Mouse (Mus musculus) T-cell, adult 2 months (primary cell): Measurements from ENCODE around the gene Fcho1.

Experiments used
- DNase-seq: peaks from one replicate; pipeline ENCODE4 v3.0.0; 2022; ENCODE audit warnings: low spot score

The Fcho1 gene

DNA sequence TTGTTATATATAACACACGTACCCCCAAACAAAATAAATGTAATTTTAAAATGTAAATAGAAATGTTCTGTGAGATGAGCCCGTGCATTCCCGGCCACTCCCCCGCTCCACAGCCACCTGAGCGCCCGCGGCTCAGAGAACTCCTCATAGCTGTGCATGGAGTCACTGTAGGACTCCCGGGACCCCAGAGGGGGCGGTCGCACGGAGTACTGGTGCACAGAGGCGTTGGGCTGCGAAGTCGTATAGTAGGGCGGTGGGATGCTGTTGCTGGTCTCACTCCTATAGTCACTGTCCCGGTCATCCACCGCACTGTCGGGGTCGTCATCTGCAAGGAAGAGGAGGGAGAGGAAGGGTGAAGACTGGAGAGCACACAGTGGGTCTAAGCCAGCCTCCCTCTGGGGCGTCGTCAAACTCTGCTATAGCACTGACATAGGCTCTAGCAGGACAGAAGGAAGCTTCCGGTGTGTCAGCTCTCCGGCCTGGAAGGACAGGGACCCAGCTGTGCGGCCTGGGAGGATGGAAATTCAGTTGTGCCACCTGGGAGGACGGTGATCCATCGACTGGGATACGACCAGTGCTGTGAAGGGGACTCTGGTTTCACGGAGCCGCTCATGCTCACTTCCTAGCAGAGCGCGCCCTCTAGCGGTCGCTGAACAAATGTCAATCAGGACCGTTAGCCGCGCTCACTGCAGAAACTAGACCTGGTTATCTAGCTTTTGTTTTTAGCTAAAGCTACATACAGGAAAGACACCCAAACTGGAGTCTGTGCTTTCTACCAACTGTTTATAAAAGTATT, 65.0 kb downstream of the Fcho1 start:
- peak; percentile 76 for DNase-seq

DNA sequence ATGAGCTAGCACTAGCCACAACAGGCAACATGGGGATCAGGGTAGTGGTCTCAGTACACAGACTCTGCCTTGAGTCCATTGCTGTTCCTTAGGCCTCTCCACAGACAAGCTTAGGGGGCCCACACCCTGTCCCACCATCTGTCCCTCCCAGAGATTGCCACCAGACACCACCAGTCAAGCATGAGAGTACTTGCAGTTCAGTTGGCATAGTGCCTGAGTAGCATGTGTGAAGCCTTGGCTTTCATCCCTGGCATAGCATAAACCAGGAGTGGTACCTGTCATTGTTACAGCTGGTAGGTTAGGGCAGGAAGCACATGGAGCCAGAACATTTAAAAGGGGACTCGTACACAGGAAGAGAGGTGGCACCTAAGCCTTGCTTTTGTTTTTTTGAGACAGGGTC, 65.8 kb downstream of the Fcho1 start:
- no peak for DNase-seq

DNA sequence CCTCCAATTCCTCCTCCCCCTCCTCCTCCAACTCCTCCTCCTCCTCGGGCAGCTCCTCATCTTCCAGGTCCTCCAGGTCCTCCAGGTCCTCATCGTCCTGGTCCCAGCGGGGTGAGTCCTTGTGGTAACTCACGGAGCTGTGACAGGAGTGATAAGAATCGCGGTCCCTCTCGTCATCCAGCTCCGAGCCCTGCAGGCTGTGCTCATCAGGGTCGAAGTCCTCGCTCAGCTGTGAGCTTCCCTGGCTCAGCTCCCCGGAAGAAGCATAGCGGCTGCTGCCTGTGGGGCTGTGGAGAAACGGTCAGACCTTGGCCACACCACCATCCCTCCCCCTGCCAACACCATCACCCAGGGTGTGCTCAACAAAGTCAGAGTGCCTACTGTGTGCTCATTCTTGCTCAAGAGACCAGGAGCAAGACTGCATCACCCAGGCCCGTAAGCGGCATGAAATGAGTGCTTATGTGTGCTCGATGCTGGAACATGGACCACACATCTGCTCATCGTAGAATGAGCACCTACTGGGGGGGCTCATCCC, 66.9 kb downstream of the Fcho1 start:
- no peak for DNase-seq
